Mouse (Mus musculus): ENCODE data around the gene Cytip. TPM values are rescaled to one million over a fixed set of nuclear protein-coding genes. Genes with fewer than 3 reads are reported as not detected.
A peak's percentile ranks its signal among the peaks of the same experiment; 100 is the strongest.

Gene Cytip
- total RNA-seq, 4 experiments from 2014 or later, result 0.54 to 3.1 (median 0.95) TPM

DNA sequence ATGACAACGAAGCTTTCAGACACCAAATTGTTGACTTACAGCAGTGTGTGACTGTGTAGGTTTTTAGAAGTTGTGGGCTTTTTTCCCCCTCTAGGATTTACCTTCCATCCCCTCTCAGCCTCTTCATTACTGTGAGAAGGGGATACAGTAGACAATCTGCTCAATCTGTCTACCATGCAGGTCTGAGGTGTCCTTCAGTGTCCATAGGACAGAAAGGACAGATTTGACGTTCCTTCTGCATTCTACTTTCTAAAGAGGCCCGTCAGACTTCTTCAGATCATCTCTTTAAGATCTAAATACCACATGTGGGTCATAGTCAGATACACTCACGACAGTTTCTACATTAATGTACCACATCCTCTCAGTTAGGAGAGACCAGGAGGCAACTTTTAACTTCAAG lies 33.5 kb downstream of the Cytip start:
- no peak for DNase-seq (ENCODE audit: low spot score)

DNA sequence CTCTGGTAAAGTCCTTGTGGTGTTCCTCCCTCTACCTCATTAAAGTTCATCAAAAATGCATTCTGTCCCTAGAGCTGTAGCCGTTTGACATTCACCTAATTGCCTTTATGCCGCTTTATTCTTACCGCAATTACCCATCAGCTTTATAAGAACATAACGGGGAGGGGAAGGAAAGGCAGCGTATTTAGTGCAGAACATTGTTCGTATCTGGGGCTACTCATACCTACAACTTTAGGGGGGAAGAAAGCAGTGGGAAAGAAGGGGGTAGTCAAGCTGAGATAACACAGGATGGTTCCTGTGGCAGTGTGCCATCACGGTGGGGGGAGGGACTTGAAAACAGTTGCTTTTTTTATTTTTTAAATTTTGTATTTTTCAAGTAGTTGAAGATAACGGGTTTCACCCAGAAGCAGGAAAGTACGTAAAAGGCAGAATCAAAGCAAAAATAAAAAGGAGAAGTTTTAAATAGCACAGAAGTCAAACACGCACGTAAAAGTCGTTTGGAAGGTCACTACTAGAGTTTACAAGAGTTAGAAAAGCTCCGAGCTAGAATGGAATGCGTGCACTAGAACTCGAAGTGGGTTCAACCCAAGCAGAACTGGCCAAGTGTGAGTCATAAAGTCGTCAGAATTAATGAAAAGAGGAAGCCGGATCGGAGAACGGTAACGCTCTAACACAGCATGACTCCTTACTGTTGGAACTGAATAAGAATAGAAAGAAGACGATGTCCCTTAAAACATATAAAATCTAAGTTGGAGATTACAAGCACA lies 34.6 kb downstream of the Cytip start:
- DNase-seq (ENCODE audit: low spot score), result no peak

DNA sequence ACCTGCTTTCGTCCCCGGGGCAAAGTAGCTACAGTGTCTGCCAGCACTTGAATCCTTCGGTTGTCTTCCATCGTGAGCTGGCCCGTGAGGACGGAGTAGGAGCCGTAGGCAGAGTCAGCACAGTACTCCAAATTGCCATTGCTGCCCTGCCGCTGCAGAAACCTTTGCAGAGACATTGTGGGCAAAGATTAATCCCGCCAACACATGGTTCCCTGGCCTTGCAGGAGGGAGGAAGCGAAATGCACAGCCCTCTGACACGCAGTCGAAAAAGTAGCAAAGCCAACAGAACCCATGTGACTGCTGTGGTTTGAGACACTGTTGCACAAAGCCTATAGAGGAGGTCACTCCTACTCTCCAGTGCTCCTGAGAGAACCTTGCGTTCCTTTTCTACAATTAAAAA lies 35.5 kb downstream of the Cytip start:
- peak; percentile 32 for DNase-seq (ENCODE audit: low spot score)

DNA sequence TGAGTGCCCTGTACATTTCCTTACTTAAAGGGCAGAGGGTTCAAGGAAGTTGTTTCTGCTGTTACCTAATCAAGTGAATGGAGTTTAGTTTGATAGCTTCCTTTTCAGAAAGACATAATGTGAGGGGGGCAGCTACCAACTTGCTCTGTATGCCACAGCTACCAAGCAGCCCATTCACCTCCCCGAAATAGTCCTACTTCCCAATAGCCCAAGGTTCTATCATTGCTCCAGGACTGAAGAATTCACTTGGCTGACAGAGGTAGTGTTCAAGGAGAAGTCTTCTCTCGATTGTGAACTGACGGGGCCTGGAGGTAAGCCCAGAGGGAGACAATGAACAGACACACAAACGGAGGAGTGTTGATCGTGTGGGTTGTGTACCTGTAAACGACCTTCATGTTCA lies 36.2 kb downstream of the Cytip start:
- DNase-seq (ENCODE audit: low spot score), result no peak

DNA sequence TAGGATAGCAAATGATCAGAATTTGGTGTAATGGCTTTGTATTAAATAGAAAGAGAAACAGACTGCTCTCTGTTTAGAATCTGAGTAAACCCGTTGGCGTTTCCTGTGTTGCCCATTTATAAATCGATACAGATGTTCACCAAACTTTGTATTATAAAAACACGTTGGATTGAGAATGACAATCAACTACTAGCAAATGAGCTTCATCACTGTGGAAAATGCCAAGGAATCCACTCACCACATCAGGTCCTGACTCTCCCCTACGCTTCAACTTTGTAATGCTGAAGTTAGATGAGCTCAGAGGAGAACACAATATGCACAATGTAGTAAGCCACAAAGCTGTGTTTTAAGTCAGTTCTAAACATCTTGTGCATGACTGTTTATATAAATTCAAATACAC lies 36.8 kb downstream of the Cytip start:
- no peak for DNase-seq (ENCODE audit: low spot score)

DNA sequence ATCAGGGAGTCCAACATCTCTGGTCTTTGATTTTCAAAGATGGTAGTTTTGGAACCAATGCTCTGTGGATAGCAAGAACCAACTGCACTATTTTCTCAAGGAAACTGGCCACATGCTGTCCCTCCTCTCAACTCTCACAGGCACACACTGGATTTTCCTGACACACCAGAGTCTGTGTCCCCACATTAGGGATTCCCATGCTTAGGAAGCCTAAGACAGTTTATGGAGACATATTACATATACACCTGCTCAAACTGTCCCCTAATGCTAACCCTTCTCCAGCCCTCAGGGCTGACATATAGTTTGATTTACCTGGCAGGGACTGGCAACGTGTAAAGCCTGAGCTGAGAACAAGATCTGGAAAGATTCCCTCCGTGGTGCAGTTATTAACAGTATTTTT lies 37.2 kb downstream of the Cytip start:
- no peak for DNase-seq (ENCODE audit: low spot score)

DNA sequence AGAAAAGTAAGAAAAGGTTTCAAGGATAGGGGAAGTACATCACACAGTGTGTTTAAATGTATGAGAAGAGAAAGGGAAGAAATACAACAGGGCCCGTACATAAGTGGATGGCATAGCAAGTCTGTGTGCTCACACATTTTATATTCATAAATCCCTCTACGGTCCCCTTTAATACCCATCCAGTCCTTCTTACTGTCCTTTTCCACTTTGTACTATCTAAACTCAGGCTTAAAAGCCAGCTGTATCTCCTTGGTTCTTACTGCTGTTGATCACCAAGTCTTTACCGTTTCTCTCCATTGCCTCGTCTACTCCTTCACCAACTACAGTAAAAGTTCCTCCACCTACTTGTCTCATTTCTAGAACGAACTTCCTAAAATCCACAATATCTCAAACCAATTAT lies 37.9 kb downstream of the Cytip start:
- no peak for DNase-seq (ENCODE audit: low spot score)

DNA sequence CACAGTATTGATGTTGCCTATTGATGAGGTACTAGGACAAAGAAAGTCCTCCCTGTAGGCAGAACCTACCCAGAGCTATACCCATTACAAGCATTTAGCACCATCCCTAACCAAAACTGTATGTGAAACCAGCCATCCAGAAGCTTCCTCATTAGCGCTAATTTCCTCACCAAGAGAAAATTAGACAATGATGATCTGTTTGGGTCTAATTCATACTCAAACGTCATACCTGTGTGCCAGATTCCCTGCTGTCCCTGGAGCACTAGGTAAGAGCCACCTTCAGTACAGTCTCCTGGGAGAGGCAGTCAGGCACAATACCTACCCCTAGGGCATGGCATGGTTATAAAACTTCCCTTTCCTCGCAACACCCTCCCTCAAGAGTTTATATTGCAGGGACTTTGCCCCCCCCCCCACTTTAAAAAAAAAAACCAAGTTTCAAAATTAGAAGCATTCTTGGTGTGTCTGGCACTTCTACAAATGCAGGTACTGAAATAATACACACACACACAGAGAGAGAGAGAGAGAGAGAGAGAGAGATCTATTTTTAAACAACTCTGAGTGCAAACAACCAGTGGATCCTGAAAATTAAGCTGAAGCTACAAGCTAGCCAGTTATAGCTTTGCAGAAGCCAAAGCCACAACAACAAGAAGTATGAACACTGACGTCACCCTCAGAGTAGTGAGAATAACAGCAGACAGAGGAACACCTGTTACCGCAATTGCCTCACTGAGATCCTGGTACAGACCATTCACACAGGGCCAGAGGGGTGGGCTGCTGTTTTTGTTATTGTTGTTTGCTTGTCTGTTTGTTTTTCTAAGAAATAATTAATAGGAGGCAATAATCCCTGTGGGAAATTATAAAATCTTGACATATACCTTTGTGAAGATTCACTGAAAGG lies 38.6 kb downstream of the Cytip start:
- DNase-seq (ENCODE audit: low spot score), result no peak

DNA sequence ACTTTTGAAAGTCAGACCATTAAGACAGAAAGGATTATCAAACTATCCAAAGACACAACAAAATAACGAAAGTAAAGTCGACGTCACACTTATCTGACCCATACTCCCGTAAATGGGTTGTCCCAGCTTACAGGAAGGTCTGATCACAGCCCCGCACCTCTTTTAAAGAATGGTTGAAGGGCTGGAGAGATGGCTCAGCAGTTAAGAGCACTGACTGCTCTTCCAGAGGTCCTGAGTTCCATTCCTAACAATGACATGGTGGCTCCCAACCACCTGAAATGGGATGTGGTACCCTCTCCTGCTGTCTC lies 39.3 kb downstream of the Cytip start:
- DNase-seq (ENCODE audit: low spot score), result no peak

DNA sequence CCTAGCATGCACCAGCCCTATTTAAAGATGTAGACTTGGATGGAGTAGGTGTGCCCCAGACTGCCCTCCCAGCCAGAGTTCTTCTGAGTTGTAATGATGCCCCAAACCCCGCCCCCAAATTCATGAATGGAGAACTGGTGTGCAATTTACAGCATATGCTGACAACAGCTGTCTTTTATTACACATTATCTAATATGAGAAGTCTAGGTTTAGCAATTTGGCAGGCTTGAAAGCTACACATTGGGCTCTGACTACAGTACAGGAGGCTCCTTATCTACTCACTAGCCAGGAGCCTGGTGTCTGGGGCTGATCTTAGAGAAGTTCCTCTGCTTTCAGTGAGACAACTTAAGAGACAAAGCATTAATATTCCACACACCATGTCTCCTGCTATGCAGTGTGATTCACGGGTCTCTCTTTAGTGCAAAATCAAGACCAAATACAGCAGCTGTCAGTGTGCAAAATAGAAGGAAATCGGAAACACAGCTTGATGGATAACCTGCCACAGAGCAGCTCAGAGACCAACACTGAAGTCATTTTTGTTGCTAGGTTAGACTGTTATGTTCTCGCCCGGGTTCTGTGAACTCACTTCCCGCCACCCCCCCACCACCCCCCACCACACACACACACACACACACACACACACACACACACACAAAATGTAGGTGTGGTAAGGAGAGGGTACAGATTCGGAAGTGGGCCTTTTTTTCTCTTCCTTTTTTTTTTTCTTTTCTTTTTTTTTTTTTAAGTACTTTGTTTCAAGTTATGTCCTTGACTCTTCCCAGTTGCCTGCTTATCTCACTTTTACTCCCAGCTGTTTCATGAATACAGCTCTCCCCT lies 39.8 kb downstream of the Cytip start:
- no peak for DNase-seq (ENCODE audit: low spot score)

DNA sequence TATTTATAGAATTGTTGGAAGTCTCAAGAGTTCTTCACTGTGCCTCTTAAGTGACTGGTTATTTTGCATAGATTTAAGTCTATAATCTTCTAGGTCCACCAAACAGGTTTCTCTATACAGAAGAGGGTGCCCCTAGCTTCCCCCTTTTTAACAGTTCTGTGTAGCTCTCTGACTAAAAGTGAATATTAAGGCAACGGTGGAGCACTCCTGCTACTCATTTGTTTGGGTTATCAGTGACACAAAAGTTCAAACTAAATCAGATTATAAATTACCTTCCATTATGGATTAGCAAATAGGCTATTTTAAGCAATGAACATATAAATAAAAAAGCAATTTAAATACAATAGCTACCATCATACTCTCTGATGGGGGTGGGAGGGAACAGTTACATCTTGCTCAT lies 40.8 kb downstream of the Cytip start:
- DNase-seq (ENCODE audit: low spot score), result no peak

DNA sequence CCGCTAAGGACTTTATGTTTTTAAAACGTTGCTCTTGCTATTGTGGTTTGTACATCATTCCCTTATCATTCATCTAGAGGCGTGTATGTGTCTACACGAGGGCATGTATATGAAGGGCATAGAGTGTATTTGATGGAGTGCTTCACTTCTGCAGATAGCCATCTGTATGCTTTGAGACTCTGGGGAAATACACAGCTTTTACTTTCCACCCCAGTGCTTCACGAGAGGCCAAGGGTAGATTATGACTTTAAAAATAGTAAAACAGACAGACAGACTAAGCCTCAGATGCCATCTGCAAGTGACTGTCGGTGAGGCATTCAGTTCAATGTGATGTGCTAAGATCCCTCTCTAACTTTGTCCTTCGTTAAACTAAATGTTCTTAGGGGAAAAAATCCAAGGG lies 41.6 kb downstream of the Cytip start:
- no peak for DNase-seq (ENCODE audit: low spot score)

DNA sequence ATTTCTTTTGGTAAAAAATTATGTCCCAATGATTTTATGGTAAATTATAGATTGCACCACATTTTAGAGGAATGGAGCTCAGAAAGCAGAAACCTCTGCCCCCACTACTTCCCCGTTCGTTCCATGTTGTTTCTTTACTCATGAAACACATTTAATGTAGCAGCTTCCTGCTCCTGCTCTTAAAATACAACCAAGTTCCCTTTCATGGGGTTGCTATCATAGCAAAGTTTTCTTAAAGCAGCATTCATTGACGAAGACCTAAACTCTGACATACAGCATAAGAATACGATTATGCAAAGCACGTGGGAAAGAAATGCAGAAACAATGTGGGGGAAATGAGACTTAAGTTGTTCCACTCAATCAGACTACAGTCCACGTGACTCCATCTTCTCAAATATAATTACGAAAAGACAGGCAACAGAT lies 45.3 kb downstream of the Cytip start:
- DNase-seq (ENCODE audit: low spot score), result no peak

DNA sequence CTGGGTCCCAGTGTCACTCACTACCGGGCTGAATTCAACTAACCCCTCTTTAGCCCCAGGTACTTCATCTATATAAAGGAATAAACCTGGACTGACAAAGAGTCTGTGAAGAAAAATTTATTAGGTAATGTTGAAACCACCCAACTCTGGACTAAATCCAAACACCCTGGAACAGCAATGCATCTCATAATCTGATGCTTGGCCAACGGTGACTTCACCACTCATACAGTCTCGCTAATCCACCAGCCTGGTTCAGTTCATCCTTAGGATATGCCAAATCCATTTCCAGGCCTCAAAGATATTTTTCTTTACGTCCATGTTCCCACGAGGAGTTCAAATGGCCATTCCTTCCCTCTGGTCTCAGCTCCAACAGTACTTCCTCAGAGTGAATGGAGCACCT lies 48.8 kb downstream of the Cytip start:
- DNase-seq (ENCODE audit: low spot score), result no peak

DNA sequence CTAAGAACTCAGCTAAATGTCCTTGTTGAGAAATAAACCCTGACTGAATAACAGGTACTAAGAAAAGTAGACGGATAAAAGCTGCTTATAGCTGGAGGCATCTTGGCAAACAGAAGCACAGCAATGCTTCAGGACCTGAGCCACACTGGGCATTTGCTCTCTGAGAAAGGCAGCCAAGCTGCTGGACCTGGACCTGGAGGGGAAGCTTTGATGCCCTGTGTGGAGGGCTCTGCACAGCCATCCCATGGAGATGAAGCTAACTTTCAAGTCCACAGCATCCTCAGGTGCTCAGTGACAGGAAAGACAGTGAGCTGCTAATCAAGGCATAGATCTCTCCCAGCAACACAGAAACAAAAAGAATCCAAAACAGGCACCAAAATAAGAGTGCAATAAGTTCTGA lies 54.8 kb downstream of the Cytip start:
- DNase-seq (ENCODE audit: low spot score), result no peak

DNA sequence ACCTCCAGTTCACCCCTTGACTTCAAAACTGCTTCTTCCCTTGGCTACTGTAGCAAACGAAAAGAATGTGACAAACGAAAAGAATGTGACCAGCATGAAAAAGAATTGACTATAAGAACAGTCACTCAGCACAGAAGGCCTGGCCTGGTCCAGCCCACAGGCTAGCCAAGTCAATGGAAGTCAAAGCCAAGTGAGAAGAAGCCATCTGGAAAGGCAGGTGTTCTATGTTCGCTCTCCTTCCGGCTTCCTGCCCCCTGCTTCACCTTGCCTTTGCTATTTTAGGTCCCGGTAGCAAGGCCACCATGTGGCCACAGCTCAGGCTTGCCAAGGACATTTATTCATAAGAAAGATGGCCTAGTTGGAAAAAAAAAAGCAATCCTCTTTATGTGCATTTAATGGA lies 56.7 kb downstream of the Cytip start:
- DNase-seq (ENCODE audit: low spot score), result no peak

DNA sequence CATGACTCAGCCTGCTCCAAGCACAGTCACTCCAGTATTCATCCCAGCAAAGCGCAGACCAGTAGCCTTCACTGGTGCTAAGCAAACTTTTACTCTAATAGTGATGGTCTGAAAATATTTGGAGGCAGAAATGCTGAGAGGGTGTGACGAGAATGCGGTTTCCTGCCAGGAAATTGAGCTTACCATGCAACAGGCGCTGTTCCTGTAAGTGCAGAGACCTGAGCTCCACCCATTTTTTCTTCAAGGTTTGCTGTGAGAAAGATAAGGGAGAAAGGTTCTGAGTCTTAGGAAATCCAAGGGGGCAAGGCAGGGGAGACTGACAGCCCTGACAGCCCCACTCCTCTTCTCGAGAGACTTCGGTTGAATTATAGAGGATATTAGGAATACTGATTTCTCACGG lies 57.7 kb downstream of the Cytip start:
- DNase-seq (ENCODE audit: low spot score), result no peak

DNA sequence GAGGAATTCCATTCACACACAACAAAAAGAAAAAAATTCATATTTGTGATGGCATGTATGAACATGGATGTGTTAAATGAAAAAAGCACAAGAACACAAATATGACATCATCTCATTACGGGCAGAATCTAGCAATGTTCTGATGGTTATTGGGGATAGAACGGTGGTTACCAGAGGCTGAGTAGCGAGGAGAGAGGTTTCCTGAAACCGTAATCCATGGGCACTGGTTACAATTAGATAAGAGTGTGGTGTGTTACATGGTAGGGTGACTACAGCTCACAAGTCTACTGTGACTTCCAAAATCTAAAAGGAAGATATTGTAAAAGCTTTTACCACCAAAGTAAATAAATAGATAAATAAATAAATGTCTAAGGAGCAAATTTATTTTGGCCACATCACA lies 58.8 kb downstream of the Cytip start:
- DNase-seq (ENCODE audit: low spot score), result no peak

DNA sequence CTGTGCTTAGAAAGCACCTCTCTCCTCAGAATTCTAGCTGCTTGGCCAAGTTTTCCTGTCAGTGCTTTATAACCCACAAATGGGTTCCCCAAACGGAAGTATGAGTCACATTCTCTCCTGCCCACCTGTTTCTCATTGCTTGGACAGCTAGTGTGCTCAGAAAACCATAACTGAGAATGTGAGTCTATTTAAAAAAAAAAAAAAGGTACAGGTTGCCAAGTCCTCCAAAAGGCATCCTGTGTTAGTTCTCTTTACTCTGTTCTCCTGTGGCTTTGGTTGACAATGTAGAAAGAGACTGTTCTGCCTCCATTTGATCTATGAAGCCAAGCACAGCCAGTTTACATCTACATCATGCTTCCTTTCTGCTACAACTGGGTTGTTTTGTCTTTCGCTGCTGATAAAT lies 60.3 kb downstream of the Cytip start:
- no peak for DNase-seq (ENCODE audit: low spot score)

DNA sequence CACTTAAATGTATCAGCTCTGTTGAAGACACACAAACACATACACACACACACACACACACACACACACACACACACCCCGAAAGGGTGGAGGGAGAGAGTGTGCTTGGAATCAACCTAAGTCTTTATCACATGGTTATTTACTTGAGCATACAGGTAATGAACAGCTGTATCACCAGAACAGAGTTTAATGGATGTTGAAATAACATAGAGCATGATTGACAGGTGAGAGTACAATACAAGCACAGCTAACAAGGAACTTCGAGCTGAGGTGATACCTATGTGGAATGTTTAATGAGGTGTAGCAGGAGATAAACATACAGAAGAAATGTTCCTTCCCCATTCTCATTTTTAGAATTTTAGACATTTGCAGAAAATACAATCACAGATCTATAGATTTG lies 62.7 kb downstream of the Cytip start:
- DNase-seq (ENCODE audit: low spot score), result no peak

DNA sequence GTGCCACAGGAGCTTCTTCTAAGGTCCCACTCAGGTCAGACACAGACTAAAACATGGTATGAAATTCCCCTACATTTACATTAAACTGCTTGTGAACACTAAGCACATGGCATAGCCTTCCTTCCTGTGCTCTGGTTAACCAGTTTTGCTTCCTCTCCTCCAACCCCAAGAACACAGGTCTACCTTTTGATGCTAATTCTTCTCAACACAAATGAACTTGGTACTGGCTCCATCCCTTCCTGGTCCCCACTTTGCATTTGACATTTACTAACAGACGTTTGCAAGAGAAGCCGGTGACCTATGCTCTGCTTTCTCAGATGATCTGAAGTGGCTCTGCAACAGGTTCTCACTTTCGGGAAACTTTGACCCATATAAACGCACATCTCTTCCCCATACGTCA lies 65.4 kb downstream of the Cytip start:
- no peak for DNase-seq (ENCODE audit: low spot score)

DNA sequence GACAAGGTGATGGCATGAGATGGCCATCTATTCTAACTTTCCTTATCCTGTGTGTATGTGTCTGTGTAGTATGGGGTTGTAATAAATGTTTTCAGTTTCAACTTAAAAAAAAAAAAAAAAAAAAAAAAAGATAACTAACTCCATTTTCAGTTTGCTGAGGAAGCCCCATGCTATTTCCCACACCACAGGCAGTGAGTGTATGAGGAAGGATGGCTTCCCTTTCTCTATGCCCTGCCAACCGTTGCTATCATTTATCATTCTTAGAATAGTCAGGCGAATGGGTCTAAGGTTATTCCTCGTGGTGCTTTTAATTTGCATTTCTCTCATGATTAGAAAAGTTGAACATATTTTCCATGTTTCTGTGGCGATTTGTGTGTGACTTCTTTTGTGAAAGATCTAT lies 84.2 kb downstream of the Cytip start:
- DNase-seq (ENCODE audit: low spot score), result no peak

Data from heart, adult 8-10 months (tissue).